In the genomic region with DNA sequence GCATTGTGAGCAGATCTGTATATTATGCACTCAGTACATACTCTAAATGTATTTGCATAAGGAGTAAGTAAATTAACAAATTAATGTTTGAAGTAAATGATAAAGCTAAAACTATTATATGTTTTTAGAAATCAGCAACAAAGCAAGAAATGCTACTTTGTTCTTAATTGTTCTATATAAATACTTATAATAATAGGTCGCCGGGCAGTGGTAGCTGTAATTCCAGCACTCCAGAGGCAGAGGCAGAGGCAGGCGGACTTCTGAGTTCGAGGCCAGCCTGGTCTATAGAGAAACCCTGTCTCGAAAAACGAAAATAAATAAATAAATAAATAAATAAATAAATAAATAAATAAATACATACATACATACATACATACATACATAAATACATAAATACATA, we compare ENCODE assay signal across 8 mouse cellular contexts.
DNase-seq lines count a peak whose midpoint lies in the region; ATAC-seq and TF ChIP-seq lines count a peak whose summit lies in the region.
"Not testable (repeated sequence)": the region's sequence is repeated elsewhere in the genome, so short reads cannot be mapped to it uniquely, and the experiment has no call there.

No protein-coding gene starts in this region.

- intact Hi-C loops in heart, postnatal 14 days (cut with DNase I), result not testable (repeated sequence)

- not testable (repeated sequence) for TF ChIP-seq CTCF in cerebellum, adult 2 months (IDR thresholded peaks at IDR 0.05; ENCODE audit: borderline replicate concordance, insufficient read depth, low read depth, low read length)

- H3K27ac ChIP-seq in cerebellum, adult 2 months (ENCODE audit: insufficient read depth, low read length); forebrain, embryonic 16.5 days (ENCODE audit: low read length); liver, embryonic 15.5 days (replicated peaks); neural tube, embryonic 11.5 days (ENCODE audit: low read depth, low read length): not testable (repeated sequence)

- not testable (repeated sequence) for H3K4me1 ChIP-seq in cerebellum, adult 2 months (ENCODE audit: control insufficient read depth, insufficient read depth, low read length); forebrain, embryonic 16.5 days (replicated peaks; ENCODE audit: control insufficient read depth, insufficient read depth, low read length); liver, embryonic 15.5 days (replicated peaks); neural tube, embryonic 11.5 days (ENCODE audit: control insufficient read depth, insufficient read depth, low read length)

- not testable (repeated sequence) for H3K27me3 ChIP-seq in cerebellum, adult 2 months (ENCODE audit: control insufficient read depth, insufficient read depth, low read length); forebrain, embryonic 16.5 days (replicated peaks; ENCODE audit: control insufficient read depth, insufficient read depth, low read length); liver, embryonic 15.5 days; neural tube, embryonic 11.5 days (ENCODE audit: control insufficient read depth, insufficient read depth, low read length)

- not testable (repeated sequence) for H3K36me3 ChIP-seq in forebrain, embryonic 16.5 days (ENCODE audit: control insufficient read depth, insufficient read depth); liver, embryonic 15.5 days (replicated peaks); neural tube, embryonic 11.5 days (ENCODE audit: control insufficient read depth, insufficient read depth, low read length)

- H3K4me3 ChIP-seq in cerebellum, adult 2 months (replicated peaks; ENCODE audit: insufficient read depth, low read depth, low read length); forebrain, embryonic 16.5 days (replicated peaks; ENCODE audit: low read length); liver, embryonic 15.5 days (replicated peaks); neural tube, embryonic 11.5 days (ENCODE audit: low read depth, low read length): not testable (repeated sequence)

- H3K4me2 ChIP-seq in forebrain, embryonic 16.5 days (ENCODE audit: low read length); liver, embryonic 15.5 days; neural tube, embryonic 11.5 days (ENCODE audit: low read depth): not testable (repeated sequence)

- not testable (repeated sequence) for H3K9ac ChIP-seq in forebrain, embryonic 16.5 days (replicated peaks; ENCODE audit: low read depth, low read length); liver, embryonic 15.5 days; neural tube, embryonic 11.5 days (ENCODE audit: low read length)

- ATAC-seq in forebrain, embryonic 16.5 days, result 0 out of 2 replicates have a peak, but pooled peaks have one; percentile 55
- peak; percentile 67; the same call in 1 of the 2 replicates for ATAC-seq in liver, embryonic 15.5 days (ENCODE audit: insufficient read depth)
- peak; percentile 78; the same call in 1 of the 2 replicates for ATAC-seq in neural tube, embryonic 11.5 days (ENCODE audit: insufficient read depth, low FRiP score, low TSS enrichment)

- DNase-seq in MEL-GATA-1-ER (ENCODE audit: extremely low read depth, low read depth), result peak; percentile 100
- DNase-seq in cerebellum, adult 2 months, result peak; percentile 25 to 60
- peak; percentile 45 to 53 for DNase-seq in heart, postnatal 14 days
- DNase-seq in layer of hippocampus, adult 11-12 months (ENCODE audit: low spot score), result peak; percentile 87
- DNase-seq in neural tube, embryonic 11.5 days (ENCODE audit: low spot score), result peak; percentile 70
- DNase-seq in testis, postnatal 14 days (ENCODE audit: low spot score), result peak; percentile 77

- not testable (repeated sequence) for TF ChIP-seq POLR2A in cerebellum, adult 2 months (IDR thresholded peaks at IDR 0.05; ENCODE audit: borderline replicate concordance, insufficient read depth, low read length)

- WGBS in cerebellum, adult 2 months, result 76% methylated on average over 6 of the region's 6 CpGs
- 77% methylated on average over 6 of the region's 6 CpGs for WGBS in forebrain, embryonic 16.5 days
- WGBS in liver, embryonic 15.5 days (ENCODE audit: insufficient replicate concordance), result 62% methylated on average over 6 of the region's 6 CpGs
- 82% methylated on average over 6 of the region's 6 CpGs for WGBS in neural tube, embryonic 11.5 days

- H3K9me3 ChIP-seq in forebrain, embryonic 16.5 days (ENCODE audit: control insufficient read depth, low read length); liver, embryonic 15.5 days (replicated peaks); neural tube, embryonic 11.5 days (ENCODE audit: control insufficient read depth, low read length): not testable (repeated sequence)

Comparison
In these comparisons a context has a peak if more than half of its experiments do, and no peak if none do; other contexts are left out.
1. DNase-seq: peak in every context shown above with its lines; median percentile 100 in MEL-GATA-1-ER; 87 in layer of hippocampus, adult 11-12 months; 77 in testis, postnatal 14 days; 70 in neural tube, embryonic 11.5 days; 49 in heart, postnatal 14 days; 42 in cerebellum, adult 2 months.